Mouse (Mus musculus) midbrain, embryonic 16.5 days (tissue): ENCODE data around the gene Cdkn2d. TPM values are rescaled to one million over a fixed set of nuclear protein-coding genes. Genes with fewer than 3 reads are reported as not detected.
A peak's percentile ranks its signal among the peaks of the same experiment; 100 is the strongest.
"Not testable (repeated sequence)": the region's sequence is repeated elsewhere in the genome, so short reads cannot be mapped to it uniquely, and the experiment has no call there.

ENCODE experiments used
- ATAC-seq: fragments of 200-750 bp; cut with Nextera tagmentation; 2 replicates; pipeline ENCODE4 v1.8.0; 2017; ENCODE audit warnings: moderate TSS enrichment
- H3K27ac ChIP-seq: fragments of 300-500 bp; sonication (generic); 2 replicates; pipeline ENCODE4 v1.5.1; 2014; ENCODE audit warnings: mild to moderate bottlenecking, low read length, mixed read lengths
- H3K27me3 ChIP-seq: fragments of 300-500 bp; sonication (generic); 2 replicates; pipeline ENCODE4 v1.6.1; 2014; ENCODE audit warnings: low read depth, low read length, mixed read lengths; ENCODE audit not compliant: control insufficient read depth, insufficient read depth
- H3K36me3 ChIP-seq: fragments of 300-500 bp; sonication (generic); 2 replicates; pipeline ENCODE4 v1.6.1; 2014; ENCODE audit warnings: mild to moderate bottlenecking, low read length, moderate library complexity, mixed read lengths; ENCODE audit not compliant: control insufficient read depth, insufficient read depth
- H3K4me1 ChIP-seq: fragments of 300-500 bp; sonication (generic); 2 replicates; pipeline ENCODE4 v1.6.1; 2014; ENCODE audit warnings: mild to moderate bottlenecking, low read length, mixed read lengths; ENCODE audit not compliant: control insufficient read depth, insufficient read depth
- H3K4me2 ChIP-seq: fragments of 300-500 bp; sonication (generic); 2 replicates; pipeline ENCODE4 v1.6.1; 2014; ENCODE audit warnings: mild to moderate bottlenecking, low read length, mixed read lengths
- H3K4me3 ChIP-seq: fragments of 300-500 bp; sonication (generic); 2 replicates; pipeline ENCODE4 v1.5.1; 2014; ENCODE audit warnings: low read depth, mild to moderate bottlenecking, low read length, moderate library complexity, mixed read lengths
- H3K9ac ChIP-seq: fragments of 300-500 bp; sonication (generic); 2 replicates; pipeline ENCODE4 v1.6.1; 2014; ENCODE audit warnings: low read depth, low read length, mixed read lengths
- H3K9me3 ChIP-seq: fragments of 300-500 bp; sonication (generic); replicated peaks from 2 replicates; pipeline ENCODE4 v1.6.1; 2014; ENCODE audit warnings: mild to moderate bottlenecking, low read length, mixed read lengths; ENCODE audit not compliant: control insufficient read depth, poor library complexity, severe bottlenecking
- WGBS: fragments of 180-500 bp; shearing (Covaris S2); extraction: QIAGEN DNeasy Blood & Tissue Kit; methylation state at CpG from one replicate; pipeline ENCODE4 v1.1.7; 2014; 5-methylcytosine and 5-hydroxymethylcytosine counted together
- polyA plus RNA-seq: library from polyadenylated mRNA; unstranded; fragments of >200 nt; fragmentation: Nextera tagmentation; extraction: Ambion mirVana; gene quantifications from 2 replicates; pipeline ENCODE4 v1.2.1, GENCODE M21; 2015

Gene Cdkn2d
- polyA plus RNA-seq, 1 experiment from 2014 or later = 117 TPM

GRCm38 (mm10) chr9:21264272-21264999 is 26.8 kb downstream of the Cdkn2d start:
- peak overlapping the region; percentile 78 for H3K27ac ChIP-seq
- H3K4me1 ChIP-seq = peaks cover 18% of the 10 kb centered on the region
- H3K27me3 ChIP-seq = no peaks in the 10 kb centered on the region
- H3K4me3 ChIP-seq = peak overlapping the region; percentile 93
- ATAC-seq = peak; percentile 21
- 18% methylated on average over 17 of the region's 17 CpGs for WGBS
- peak overlapping the region; percentile 93 for H3K9ac ChIP-seq
- H3K4me2 ChIP-seq = peak overlapping the region; percentile 92
- H3K9me3 ChIP-seq = no peaks in the 10 kb centered on the region
- H3K36me3 ChIP-seq = peaks cover 6% of the 10 kb centered on the region; the same call in 1 of the 2 replicates

GRCm38 (mm10) chr9:21261831-21262230 is 29.4 kb downstream of the Cdkn2d start:
- no peak for ATAC-seq
- WGBS = 63% methylated on average over 2 of the region's 2 CpGs
- Histone ChIP-seq H3K27ac (no peak overlapping the region), H3K4me3 (no peak overlapping the region), H3K27me3 (no peaks in the 10 kb centered on the region), H3K9me3 (no peaks in the 10 kb centered on the region), H3K36me3 (peaks cover under 1% of the 10 kb centered on the region; the same call in 1 of the 2 replicates), H3K4me2 (no peak overlapping the region), H3K9ac (no peak overlapping the region), H3K4me1 (peaks cover 16% of the 10 kb centered on the region)

- WGBS = 88% methylated on average over 6 of the region's 6 CpGs
- ATAC-seq = no peak
- Histone ChIP-seq H3K9me3 (no peaks in the 10 kb centered on the region), H3K4me2 (no peak overlapping the region), H3K9ac (no peak overlapping the region), H3K4me1 (peaks cover 4% of the 10 kb centered on the region; the same call in 1 of the 2 replicates), H3K4me3 (no peak overlapping the region), H3K27me3 (no peaks in the 10 kb centered on the region), H3K27ac (no peak overlapping the region), H3K36me3 (no peaks in the 10 kb centered on the region)
These were observed 30.6 kb downstream of the Cdkn2d start for GRCm38 (mm10) chr9:21260491-21261040.

GRCm38 (mm10) chr9:21256349-21256748 is 34.9 kb downstream of the Cdkn2d start:
- not testable (repeated sequence) for H3K9me3 ChIP-seq, H3K27me3 ChIP-seq, H3K36me3 ChIP-seq, ATAC-seq, H3K4me2 ChIP-seq, H3K4me3 ChIP-seq, H3K9ac ChIP-seq, H3K4me1 ChIP-seq, H3K27ac ChIP-seq
- WGBS = 78% methylated on average over 4 of the region's 4 CpGs

- ATAC-seq = no peak
- Histone ChIP-seq H3K4me1 (no peaks in the 10 kb centered on the region), H3K27me3 (peaks cover 8% of the 10 kb centered on the region), H3K9me3 (no peaks in the 10 kb centered on the region), H3K4me3 (no peak overlapping the region), H3K36me3 (no peaks in the 10 kb centered on the region), H3K27ac (no peak overlapping the region), H3K4me2 (no peak overlapping the region), H3K9ac (no peak overlapping the region)
These were observed 36.5 kb downstream of the Cdkn2d start for GRCm38 (mm10) chr9:21254690-21255089.

GRCm38 (mm10) chr9:21251116-21251735 is 40.0 kb downstream of the Cdkn2d start:
- Histone ChIP-seq H3K4me1 (peaks cover 4% of the 10 kb centered on the region; the same call in 1 of the 2 replicates), H3K4me2 (no peak overlapping the region), H3K9ac (no peak overlapping the region), H3K27me3 (peaks cover 37% of the 10 kb centered on the region), H3K27ac (no peak overlapping the region), H3K4me3 (no peak overlapping the region), H3K9me3 (no peaks in the 10 kb centered on the region), H3K36me3 (no peaks in the 10 kb centered on the region)
- WGBS = 69% methylated on average over 13 of the region's 13 CpGs
- ATAC-seq = no peak

- Histone ChIP-seq H3K27ac (no peak overlapping the region), H3K4me1 (peaks cover 4% of the 10 kb centered on the region; the same call in 1 of the 2 replicates), H3K27me3 (peaks cover 42% of the 10 kb centered on the region), H3K4me3 (no peak overlapping the region), H3K9ac (no peak overlapping the region), H3K4me2 (no peak overlapping the region), H3K9me3 (no peaks in the 10 kb centered on the region), H3K36me3 (no peaks in the 10 kb centered on the region)
- no peak for ATAC-seq
- 36% methylated on average over 2 of the region's 2 CpGs for WGBS
These were observed 40.7 kb downstream of the Cdkn2d start for GRCm38 (mm10) chr9:21250509-21250908.

GRCm38 (mm10) chr9:21249629-21250508 is 41.3 kb downstream of the Cdkn2d start:
- no peak overlapping the region for H3K4me3 ChIP-seq
- no peaks in the 10 kb centered on the region for H3K36me3 ChIP-seq
- peaks cover 47% of the 10 kb centered on the region for H3K27me3 ChIP-seq
- no peak overlapping the region for H3K27ac ChIP-seq
- no peak overlapping the region for H3K9ac ChIP-seq
- WGBS = 46% methylated on average over 17 of the region's 17 CpGs
- ATAC-seq = no peak
- H3K4me2 ChIP-seq = no peak overlapping the region
- H3K4me1 ChIP-seq = peaks cover 10% of the 10 kb centered on the region; the same call in 1 of the 2 replicates
- H3K9me3 ChIP-seq = no peaks in the 10 kb centered on the region
